Mouse (Mus musculus) splenic B cell, adult 2 months (primary cell): Measurements from ENCODE around the gene Abr.

ENCODE experiments used
- DNase-seq: peaks from one replicate; pipeline ENCODE4 v3.0.0-alpha.2; 2011; ENCODE audit warnings: low read depth, low spot score
- H3K27me3 ChIP-seq: 2 replicates; pipeline ENCODE4 v1.6.1; 2012; ENCODE audit warnings: mild to moderate bottlenecking, low read length, moderate library complexity, mixed read lengths; ENCODE audit not compliant: control insufficient read depth, poor library complexity, insufficient read depth, severe bottlenecking
- H3K36me3 ChIP-seq: 2 replicates; pipeline ENCODE4 v1.6.1; 2012; ENCODE audit warnings: mild to moderate bottlenecking, low read length, moderate library complexity, mixed read lengths; ENCODE audit not compliant: control insufficient read depth, poor library complexity, insufficient read depth, severe bottlenecking

The Abr gene

GRCm38 (mm10) chr11:76401398-76401797, 220.7 kb downstream of the Abr start:
- DNase-seq = no peak
- H3K36me3 ChIP-seq = no peaks in the 10 kb centered on the region
- no peaks in the 10 kb centered on the region for H3K27me3 ChIP-seq

DNA sequence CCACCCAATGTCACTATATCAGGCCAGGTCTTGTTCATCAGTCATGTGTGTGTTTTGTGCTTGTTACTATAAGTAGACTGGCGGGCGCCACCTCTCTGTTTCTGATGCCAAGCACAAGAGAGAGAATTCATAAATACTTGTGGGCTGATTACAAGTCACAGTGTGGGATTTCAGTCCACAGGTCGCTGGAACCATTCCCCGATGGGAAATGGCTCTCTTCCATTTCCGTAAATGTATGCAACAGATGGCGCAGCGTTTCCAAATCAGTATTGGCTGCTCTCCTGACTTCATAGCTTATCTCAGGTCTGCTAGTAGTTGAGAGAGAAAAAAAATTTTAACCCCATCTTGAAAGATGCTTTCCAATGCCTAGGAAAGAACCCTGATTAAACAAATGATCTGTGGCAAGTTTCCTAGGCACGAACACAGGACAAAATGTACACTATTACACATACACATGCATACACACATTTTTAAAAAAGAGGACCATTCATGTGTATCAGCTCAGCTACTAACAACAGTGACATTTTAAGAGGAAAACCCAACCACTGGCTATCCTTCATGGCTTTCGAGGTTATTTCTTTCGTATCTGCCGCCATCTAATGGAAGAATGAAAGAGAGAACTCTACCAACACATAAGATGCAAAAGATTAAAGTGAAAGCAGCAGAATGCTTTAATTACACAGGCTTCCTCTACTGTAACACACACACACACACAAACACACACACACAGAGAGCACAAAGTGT, 222.4 kb downstream of the Abr start:
- DNase-seq = peak; percentile 68

DNA sequence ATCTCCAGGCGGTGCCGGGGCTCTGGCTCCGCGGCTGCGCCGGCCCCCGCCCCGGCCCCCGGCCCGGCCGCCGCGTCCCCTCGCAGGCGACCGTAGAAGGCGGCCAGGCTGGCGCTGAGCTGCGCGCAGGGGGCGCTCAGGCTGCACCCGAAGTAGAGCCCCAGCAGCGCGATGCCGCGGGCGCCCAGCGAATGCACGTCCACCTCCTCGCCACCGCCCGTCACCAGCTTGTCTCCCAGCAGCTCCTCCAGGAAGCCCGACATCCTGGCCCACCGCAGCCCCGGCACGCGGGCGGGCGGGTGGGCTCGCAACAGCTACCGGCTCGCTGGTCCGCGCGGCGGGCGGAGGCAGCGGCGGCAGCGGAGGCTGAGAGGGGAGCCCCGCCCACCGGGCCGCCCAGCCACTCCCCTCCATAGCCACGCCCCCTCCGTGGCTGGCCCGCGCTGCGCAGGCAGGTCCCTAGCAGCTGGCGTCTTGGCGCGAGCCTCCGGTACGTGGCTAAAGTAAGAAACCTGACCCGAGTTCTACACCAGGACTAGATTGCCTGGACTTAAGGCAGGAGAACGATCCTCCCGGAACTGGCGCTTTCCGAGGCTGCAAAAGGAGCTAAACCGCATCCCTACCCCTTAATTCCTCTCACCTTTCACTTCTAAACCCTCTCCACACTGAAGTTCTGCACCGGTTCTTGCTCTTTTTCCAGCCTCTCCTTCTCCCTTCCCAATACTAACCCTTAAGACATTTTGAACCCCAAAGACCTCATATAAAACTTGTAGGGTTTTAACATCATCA, 223.1 kb downstream of the Abr start, which contains the start of gene Nxn:
Gene Nxn (minus strand): TSS at position 343 of the 789 bp plus-strand sequence.
- no peaks in the 10 kb centered on the region for H3K27me3 ChIP-seq
- no peaks in the 10 kb centered on the region for H3K36me3 ChIP-seq
- peak; percentile 92 for DNase-seq

More for the DNA sequence above, 222.4 kb downstream of the Abr start:
- Histone ChIP-seq H3K27me3 (no peaks in the 10 kb centered on the region), H3K36me3 (no peaks in the 10 kb centered on the region)

DNA sequence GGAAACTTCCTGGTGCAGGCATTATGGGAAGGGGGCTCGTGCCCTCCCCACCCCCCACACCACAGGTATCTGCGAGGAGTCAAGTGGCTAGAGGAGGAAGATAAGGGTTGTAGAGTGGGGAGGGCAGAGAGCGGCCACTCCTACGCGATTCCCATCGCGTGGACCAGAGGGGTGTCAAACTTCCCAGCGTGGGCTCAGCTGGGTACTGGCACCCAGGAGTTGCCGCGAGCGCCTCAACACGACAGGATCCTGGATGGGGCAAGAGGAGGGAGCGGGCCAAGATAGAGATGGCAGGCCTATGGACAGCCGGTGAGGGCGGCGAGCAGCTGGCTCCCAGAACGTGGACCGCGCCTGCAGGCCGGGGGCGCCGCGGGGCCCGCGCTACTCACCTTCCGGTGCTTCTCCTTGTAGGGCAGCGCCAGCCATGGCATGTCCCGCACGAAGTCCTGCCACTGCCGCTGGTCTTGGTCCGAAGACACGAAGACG, 223.8 kb downstream of the Abr start:
- Histone ChIP-seq H3K27me3 (no peaks in the 10 kb centered on the region), H3K36me3 (no peaks in the 10 kb centered on the region)
- no peak for DNase-seq

DNA sequence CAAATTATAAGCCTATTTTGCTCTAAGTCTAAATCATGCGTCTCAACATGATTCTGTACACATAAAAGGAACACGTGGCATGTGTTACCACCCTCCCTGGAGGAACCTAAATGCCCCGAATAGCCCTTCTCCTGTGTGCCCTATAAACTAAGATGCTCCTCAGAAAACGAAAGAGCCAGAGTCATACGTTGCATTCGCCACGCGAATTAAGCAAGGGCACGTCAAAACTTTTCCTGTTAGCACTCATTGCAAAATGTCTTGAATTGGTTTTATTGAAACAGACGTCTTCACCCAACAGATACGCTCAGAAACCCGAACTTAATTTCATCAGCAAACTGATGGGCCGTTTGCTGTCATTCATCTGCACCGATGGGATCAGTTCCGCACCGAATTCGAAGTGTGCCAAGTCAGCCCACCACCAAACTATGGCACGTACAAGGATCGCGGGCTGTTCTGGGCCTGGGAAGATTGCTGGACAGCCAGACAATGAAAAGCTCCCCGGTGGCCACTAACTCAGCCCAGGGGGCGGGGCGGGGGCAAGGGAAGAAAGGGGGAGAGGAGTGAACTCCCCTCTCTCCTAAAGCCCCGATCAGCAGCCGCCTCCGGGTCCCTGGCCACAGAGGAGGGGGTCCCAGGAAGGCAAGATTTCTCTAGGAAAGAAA, 224.3 kb downstream of the Abr start:
- Histone ChIP-seq H3K27me3 (no peaks in the 10 kb centered on the region), H3K36me3 (no peaks in the 10 kb centered on the region)
- DNase-seq = peak; percentile 18

GRCm38 (mm10) chr11:76392996-76393395, 229.1 kb downstream of the Abr start:
- no peak for DNase-seq
- Histone ChIP-seq H3K36me3 (no peaks in the 10 kb centered on the region), H3K27me3 (no peaks in the 10 kb centered on the region)

- H3K36me3 ChIP-seq = no peaks in the 10 kb centered on the region
- H3K27me3 ChIP-seq = no peaks in the 10 kb centered on the region
- DNase-seq = no peak
Measured at GRCm38 (mm10) chr11:76392532-76392931, 229.6 kb downstream of the Abr start.

GRCm38 (mm10) chr11:76388711-76389110, 233.4 kb downstream of the Abr start:
- DNase-seq = no peak
- no peaks in the 10 kb centered on the region for H3K27me3 ChIP-seq
- no peaks in the 10 kb centered on the region for H3K36me3 ChIP-seq

DNA sequence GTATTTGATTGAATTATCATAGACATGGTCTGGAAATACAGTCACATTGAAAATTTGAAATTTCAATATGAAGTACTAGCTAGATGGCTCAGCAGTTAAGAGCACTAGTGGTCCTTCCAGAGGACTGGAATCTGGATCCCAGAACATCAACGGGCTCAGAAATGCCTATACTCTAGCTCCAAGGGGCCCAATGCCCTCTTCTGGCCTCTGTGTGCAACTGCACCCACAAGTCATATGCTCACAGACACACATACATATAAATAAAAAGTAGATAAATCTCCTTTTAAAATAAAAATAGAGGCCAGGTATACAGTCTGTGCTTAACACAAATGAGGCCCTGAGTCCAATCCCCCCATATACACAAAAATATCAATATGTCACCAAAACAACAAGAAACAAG, 235.0 kb downstream of the Abr start:
- H3K27me3 ChIP-seq = no peaks in the 10 kb centered on the region; the same call in 1 of the 2 replicates
- DNase-seq = no peak
- H3K36me3 ChIP-seq = no peaks in the 10 kb centered on the region

DNA sequence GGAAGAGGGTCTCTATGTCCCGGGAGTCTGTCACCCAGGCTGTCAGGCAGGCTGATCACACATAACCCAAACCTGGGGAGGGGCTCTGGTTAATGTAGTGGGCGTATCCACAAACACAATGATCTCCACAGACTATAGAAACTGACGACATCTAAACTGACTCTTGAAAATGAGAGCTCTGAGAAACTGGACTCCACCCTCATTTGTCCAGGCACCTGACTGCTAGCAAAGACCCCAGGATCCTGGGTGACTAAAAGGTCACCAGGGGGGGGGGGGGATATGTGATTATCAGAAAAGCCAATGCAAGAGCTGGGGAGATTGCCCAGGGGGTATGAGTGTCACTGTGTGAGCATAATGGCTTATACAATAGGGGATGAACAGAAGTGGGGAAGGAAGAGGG, 236.4 kb downstream of the Abr start:
- Histone ChIP-seq H3K27me3 (no peaks in the 10 kb centered on the region; the same call in 1 of the 2 replicates), H3K36me3 (no peaks in the 10 kb centered on the region)
- DNase-seq = no peak

GRCm38 (mm10) chr11:76385017-76385416, 237.1 kb downstream of the Abr start:
- no peak for DNase-seq
- no peaks in the 10 kb centered on the region for H3K36me3 ChIP-seq
- no peaks in the 10 kb centered on the region; the same call in 1 of the 2 replicates for H3K27me3 ChIP-seq

DNA sequence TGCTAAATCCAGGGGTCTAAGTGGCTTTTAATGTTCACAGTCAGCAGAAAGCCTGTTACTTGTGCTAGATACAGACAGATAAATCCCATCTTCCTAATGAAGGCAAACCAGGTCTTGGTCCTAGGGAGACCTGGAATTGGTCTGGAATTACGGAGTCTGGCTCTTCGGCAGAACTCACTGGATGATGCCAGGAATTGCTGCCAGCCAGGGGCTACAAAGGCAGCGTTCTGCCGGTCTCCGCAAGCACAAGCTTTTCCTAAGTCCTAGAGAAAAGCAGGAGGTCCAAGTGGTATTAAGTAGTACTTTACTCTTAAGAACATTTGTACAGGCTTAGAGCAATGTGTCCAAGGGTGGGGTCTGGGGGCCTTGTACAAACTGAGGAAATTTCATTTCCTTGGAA, 237.8 kb downstream of the Abr start:
- Histone ChIP-seq H3K27me3 (no peaks in the 10 kb centered on the region; the same call in 1 of the 2 replicates), H3K36me3 (no peaks in the 10 kb centered on the region)
- DNase-seq = no peak

- no peak for DNase-seq
- Histone ChIP-seq H3K36me3 (no peaks in the 10 kb centered on the region), H3K27me3 (no peaks in the 10 kb centered on the region; the same call in 1 of the 2 replicates)
Measured at GRCm38 (mm10) chr11:76382711-76383324, 239.3 kb downstream of the Abr start.

- Histone ChIP-seq H3K27me3 (no peaks in the 10 kb centered on the region; the same call in 1 of the 2 replicates), H3K36me3 (no peaks in the 10 kb centered on the region)
- DNase-seq = no peak
Measured at GRCm38 (mm10) chr11:76381201-76381885, 240.8 kb downstream of the Abr start.
